Mouse (Mus musculus): ENCODE data around the gene Tex11.
A peak's percentile ranks its signal among the peaks of the same experiment; 100 is the strongest.
"Not testable (repeated sequence)": the region's sequence is repeated elsewhere in the genome, so short reads cannot be mapped to it uniquely, and the experiment has no call there.

Gene Tex11

DNA sequence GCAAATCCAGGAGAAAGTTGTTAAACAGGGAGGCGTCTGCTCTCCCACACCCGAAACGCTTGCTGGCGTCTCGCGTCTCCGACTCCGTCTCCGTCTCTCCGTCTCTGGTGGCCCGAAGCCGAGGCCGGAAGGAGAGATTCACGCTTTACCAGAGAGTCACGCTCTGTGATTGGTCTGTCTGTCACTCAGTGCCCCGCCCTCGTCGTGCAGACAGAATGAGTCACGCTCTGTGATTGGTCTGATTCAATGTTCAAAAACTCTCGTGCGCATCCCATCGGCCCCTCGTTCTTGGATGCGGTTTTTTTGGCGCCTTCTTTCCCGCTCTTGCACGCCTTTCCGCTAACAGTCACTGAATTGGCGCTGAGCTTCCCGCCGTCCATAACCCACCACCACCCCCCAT lies at the start of gene Tex11:
Tex11 (minus strand) TSS at position 127 of the 400 bp plus-strand sequence.
- no peak for DNase-seq (ENCODE audit: low read depth, low spot score)

DNA sequence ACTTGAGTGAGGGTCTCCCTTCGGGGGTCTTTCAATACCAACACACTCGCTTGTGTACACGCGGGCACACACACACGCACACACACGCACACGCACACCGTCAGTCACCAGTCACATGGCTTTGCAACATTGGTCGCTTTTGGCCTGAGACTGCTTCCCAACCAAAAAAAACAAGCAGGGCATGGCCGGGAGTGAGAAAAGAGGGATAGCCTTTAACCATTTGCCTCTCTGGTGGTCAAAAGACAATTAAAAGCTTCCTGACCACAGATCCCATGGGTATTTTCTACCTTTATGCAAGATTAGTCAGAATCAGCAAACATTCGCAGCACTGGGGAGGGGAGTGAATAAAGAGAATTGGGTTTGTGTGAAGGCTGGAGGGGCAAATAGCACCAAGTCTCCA lies 26.5 kb upstream of the Tex11 start, which contains the start of gene Slc7a3:
Slc7a3 (minus strand) TSS at position 101 of the 400 bp plus-strand sequence.
- no peak for DNase-seq (ENCODE audit: low read depth, low spot score)

DNA sequence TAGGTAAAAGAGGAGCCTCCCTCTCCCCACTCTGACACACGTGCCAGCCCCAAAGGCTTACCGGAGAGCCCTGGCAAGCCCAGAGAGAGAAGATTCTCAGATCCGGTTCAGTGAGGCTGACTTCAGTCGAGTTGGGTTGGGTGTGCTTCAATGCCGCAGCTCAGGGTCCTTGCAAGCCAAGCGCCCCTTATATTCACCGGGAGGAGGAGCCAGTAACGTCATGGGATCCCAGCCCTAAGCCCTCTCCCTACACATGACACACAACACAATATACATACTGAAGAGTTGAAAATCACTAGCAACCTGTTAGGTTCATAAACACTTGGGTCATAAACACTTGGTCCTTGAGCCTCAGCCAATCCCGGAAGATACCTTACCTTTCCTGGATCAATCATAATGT lies 25.7 kb upstream of the Tex11 start:
- not testable (repeated sequence) for DNase-seq (ENCODE audit: low read depth, low spot score)

DNA sequence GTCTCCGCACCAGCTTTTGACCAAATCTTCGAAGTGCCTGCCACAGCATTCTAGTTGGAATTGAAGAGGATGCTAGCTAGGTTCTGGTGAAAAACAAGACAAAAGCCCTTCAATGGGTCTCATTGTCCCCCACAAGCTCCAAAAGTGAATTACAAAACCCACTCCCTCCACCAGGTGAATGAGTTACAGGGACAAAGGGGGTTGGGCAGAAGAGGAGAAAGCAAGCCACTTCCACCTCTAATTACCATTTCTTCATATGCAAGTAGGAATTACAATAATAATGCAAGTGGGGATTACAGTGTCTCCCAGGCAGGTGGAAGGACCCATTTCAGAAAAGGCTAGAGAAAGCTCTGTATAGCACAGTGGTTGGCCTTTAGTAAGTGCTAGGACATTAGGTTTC lies 24.7 kb upstream of the Tex11 start:
- DNase-seq (ENCODE audit: low read depth, low spot score), result no peak

DNA sequence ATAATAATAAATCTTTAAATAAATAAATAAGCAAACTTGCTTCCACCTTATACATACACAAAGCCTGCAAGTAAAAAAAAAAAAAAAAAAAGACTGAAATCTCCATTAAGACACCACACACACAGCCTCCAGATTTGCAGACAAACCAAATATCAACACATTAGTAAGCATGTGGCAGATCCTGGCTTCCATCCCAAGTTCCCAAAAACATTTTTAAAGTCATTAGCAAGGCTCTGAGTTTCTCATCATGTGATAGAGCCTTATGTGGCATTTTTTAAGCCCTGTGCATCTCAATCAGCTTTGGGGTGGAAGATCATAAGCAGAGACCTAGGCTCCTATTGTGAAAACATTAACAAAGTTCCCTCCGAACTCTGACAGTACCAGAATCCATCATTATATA lies 5.8 kb upstream of the Tex11 start:
- no peak for DNase-seq (ENCODE audit: low read depth, low spot score)

DNA sequence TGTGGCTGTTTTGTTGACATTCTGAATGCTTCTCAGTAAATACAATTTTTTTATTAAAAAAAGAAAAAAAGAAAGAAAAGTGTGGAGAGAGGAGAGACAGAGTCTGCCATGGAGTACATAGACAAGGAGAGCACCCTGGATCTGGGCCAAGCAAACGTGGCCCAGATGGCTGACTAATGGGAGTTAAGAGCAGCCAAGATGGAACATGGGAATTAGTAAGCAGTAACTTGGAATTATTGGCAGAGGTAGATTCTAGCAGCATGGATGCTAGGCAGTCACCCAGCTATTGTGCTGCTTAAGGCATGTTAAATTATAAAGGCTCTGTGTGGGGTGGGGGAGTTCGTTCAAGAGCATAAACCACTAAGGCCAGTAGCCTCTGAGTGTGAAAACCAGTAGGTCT lies 4.0 kb upstream of the Tex11 start:
- DNase-seq (ENCODE audit: low read depth, low spot score), result peak; percentile 58

- peak; percentile 47 for DNase-seq (ENCODE audit: low read depth, low spot score)
These were observed 115.8 kb downstream of the Tex11 start for GRCm38 (mm10) chrX:100943640-100944039.

- DNase-seq (ENCODE audit: low read depth, low spot score), result peak; percentile 16
These were observed 220.3 kb downstream of the Tex11 start for GRCm38 (mm10) chrX:100839211-100839610.

DNA sequence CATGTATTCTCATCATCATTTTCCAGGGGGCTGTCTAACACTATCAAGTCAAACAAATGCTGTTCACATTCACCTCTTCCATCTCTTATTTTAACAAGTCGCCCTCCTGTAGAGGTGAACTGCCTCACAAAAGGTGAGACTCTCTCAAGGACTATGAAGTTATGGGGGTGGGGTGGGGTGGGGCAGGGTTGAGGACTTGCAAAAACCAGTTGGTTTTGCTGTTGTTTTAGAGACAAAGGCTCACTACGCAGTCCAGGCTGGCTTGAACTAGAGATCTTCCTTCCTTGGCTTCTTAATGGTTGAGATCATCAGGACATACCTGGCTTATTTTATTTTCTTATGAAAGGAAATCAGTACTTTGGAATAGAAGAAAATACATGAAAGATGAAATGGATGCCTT lies 226.7 kb downstream of the Tex11 start:
- DNase-seq (ENCODE audit: low read depth, low spot score), result no peak

DNA sequence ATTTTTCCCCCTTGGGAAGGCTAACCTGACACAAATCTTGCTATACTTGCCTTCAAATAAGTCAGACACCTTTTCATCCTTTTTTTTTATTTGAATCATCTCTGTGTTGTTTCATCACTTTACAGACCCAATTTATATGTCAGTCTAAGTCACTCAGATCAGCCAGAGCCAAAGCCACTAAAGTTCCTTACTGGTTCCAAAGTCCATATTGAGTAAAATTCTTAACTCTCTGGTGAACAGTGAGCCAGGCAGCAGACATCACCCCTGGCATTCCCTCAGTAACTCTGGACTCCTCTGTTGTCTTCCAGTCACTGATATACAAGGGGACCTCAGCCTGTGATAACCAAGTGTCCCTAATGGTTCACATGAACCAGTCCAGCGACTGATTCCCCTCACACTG lies 233.9 kb downstream of the Tex11 start:
- DNase-seq (ENCODE audit: low read depth, low spot score), result no peak

- no peak for DNase-seq (ENCODE audit: low read depth, low spot score)
These were observed 238.3 kb downstream of the Tex11 start for GRCm38 (mm10) chrX:100821149-100821548.

DNA sequence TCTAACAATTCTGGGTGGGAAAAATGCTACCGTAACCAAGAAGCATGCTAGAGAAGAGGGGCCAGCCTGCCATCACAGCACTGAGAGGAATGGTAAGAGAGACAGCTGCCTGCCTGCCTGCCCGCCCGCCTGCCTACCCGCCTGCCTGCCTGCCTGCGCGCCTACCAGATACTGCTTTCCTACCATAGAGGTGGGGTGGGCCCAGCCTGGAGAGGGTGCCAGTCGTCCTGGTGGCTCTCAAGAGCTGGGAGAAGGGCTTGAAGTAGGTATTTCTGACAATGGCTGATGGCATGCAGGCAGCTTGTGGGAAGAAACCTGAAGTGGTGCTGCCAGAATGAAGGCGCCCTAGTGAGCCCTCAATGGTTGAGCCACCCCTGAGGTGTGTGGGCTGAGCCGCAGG lies 240.8 kb downstream of the Tex11 start:
- DNase-seq (ENCODE audit: low read depth, low spot score), result no peak

DNA sequence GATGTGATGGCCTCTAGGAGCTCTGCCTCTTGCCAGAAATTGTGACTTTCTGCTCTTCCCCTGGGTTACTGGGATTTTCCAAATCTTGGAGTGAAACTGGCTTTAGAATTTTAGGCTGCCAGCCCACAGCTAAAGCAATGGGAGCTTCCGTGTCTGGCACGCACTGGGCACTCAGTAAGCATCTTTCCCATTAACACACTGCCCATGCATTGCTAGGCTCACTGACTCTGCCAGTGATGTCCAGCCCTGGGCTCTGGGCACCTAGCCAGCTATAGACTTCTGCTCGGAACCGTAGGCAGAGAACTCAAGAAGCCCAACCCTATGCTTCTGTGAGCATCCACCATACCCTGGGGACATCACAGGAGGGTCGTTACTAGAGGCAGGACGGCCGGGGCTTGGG lies 243.7 kb downstream of the Tex11 start:
- peak; percentile 3 for DNase-seq (ENCODE audit: low read depth, low spot score)

DNA sequence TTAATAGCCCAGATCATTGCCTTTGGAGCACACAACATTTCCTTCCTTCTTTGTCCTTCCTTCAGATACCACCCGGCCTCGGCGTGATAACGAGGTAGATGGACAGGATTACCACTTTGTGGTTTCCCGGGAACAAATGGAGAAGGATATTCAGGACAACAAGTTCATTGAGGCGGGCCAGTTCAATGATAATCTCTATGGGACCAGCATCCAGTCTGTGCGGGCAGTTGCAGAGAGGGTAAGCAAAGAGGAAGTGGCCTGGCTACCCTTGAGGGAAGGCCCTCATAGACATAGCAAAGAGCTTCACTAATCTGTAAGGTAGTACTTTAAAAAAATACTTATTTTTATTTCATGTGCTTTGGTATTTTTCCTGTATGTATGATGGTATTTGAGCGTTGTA lies 245.3 kb downstream of the Tex11 start:
- DNase-seq (ENCODE audit: low read depth, low spot score), result no peak

DNA sequence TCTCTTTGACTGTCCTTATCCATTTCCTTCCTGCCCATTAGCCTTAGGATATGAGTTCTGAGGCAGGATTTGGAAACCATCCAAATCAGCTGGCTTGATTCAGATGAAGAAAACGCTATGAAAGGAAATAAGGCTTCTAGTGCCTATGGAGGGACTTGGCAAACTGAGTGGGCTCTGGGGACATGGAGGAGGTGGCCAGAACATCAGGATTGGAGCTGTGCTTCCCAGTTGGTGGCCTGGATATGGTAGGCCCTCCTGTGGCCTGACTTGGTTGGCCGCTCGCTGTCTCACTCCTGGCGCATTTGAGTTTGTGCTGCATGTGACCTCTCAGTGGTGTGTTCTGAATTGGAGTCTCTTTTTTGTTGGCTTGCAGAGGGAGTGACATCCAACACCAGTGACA lies 248.3 kb downstream of the Tex11 start:
- DNase-seq (ENCODE audit: low read depth, low spot score), result no peak

GRCm38 (mm10) chrX:100802034-100802433 lies 257.4 kb downstream of the Tex11 start:
- no peak for DNase-seq (ENCODE audit: low read depth, low spot score)

DNA sequence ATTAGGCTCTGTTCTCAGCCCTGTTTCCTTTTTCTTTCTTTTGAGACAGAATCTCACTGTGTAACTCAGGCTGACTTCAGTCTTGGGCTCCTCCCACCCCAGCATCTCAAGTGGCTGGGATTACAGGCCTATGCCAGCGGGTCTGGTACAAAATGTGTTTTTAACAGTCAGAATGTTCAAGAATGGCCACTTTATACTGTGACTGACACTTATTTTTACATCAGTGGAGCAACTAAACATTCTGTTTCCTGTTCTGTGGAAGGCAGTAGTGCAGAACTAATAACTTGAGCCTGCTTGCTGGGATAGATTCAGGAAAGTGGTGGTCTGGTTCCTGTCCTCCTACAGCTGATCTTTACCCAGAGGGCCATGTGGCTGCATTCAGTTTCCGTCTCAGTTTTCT lies 258.8 kb downstream of the Tex11 start:
- no peak for DNase-seq (ENCODE audit: low read depth, low spot score)

GRCm38 (mm10) chrX:100797851-100798527 lies 261.5 kb downstream of the Tex11 start:
- DNase-seq (ENCODE audit: low read depth, low spot score), result no peak

GRCm38 (mm10) chrX:100797370-100797769 lies 262.1 kb downstream of the Tex11 start:
- no peak for DNase-seq (ENCODE audit: low read depth, low spot score)

GRCm38 (mm10) chrX:100796741-100797090 lies 262.8 kb downstream of the Tex11 start:
- DNase-seq (ENCODE audit: low read depth, low spot score), result no peak

GRCm38 (mm10) chrX:100796041-100796740 lies 263.3 kb downstream of the Tex11 start:
- DNase-seq (ENCODE audit: low read depth, low spot score), result no peak

DNA sequence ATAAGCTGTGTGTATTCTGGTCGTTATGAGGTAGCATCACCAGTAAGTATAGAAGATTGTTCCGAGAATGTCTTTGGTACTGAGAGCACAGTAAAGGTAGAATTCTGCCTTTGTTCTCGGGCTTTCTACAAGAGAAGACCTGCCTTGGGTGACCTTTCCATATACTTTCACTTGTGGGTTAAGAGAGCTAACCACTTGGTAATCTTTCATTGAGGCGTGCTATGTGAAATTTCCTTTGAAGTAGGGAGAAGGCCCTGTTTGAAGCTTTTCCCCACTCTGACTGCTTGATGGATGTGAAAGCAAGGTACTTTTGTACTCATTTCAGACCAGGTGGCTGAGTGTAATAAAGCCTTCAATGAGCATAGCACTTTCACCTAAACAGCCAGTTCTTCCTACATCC lies 270.1 kb downstream of the Tex11 start:
- DNase-seq (ENCODE audit: low read depth, low spot score), result no peak
